Comparison of ENCODE assay signal across 15 mouse cellular contexts in genomic region chr3:131499651-131500050, GRCm38 (mm10). TPM values are rescaled to one million over a fixed set of nuclear protein-coding genes. Genes with fewer than 3 reads are reported as not detected.
"Had no signal": no experiment of that assay in that cellular context is flagged by ENCODE, and none has a peak within 500 bp of the region (broad histone marks: within the 10 kb centered on the region; RNA-seq: fewer than 3 reads in every experiment).

No protein-coding gene starts in this region.

- ATAC-seq: midbrain, embryonic 16.5 days had no signal

- H3K9me3 ChIP-seq: midbrain, embryonic 12.5 days; neural tube, embryonic 12.5 days; stomach, embryonic 15.5 days had no signal

- H3K9ac ChIP-seq: liver, embryonic 14.5 days; lung, embryonic 14.5 days; midbrain, embryonic 12.5 days; neural tube, embryonic 12.5 days; stomach, embryonic 15.5 days had no signal

- H3K36me3 ChIP-seq: midbrain, embryonic 12.5 days; neural tube, embryonic 12.5 days; stomach, embryonic 15.5 days had no signal

- DNase-seq: lung, embryonic 14.5 days; lung, postnatal 10 days; lung, postnatal 4 days; midbrain, embryonic 14.5 days; right cerebral cortex, postnatal 14 days; thymus, adult 2 months; thymus, postnatal 25 days; thymus, postnatal 4 days had no signal

- H3K27me3 ChIP-seq: stomach, embryonic 15.5 days had no signal

- H3K4me2 ChIP-seq: lung, embryonic 14.5 days; midbrain, embryonic 12.5 days; neural tube, embryonic 12.5 days; stomach, embryonic 15.5 days had no signal

- H3K4me3 ChIP-seq: midbrain, embryonic 12.5 days; neural tube, embryonic 12.5 days; stomach, embryonic 15.5 days had no signal

- H3K4me1 ChIP-seq: midbrain, embryonic 12.5 days; stomach, embryonic 15.5 days had no signal

- H3K27ac ChIP-seq: liver, embryonic 14.5 days; midbrain, embryonic 12.5 days; neural tube, embryonic 12.5 days; stomach, embryonic 15.5 days; stomach, postnatal 0 days had no signal

RNA-seq across cellular contexts. Expression of gene Sgms2, which starts 8.4 kb away (rescaled TPM):
- total RNA-seq: megakaryocyte-erythroid progenitor cell, adult 5-6 weeks had no signal
